Mouse (Mus musculus) heart, adult 18-20 months (tissue): ENCODE data around the gene Atad3a. TPM values are rescaled to one million over a fixed set of nuclear protein-coding genes. Genes with fewer than 3 reads are reported as not detected.

ENCODE experiments used
- DNase-seq, 2 experiments: peaks; one replicate each; pipeline ENCODE4 v3.0.0; 2021 to 2022; ENCODE audit warnings: mixed read lengths in 1 of 2
- long read RNA-seq, 2 experiments: library from polyadenylated mRNA; stranded (forward); transcript quantifications; one replicate each; pipeline ENCODE4 v2.0.0; 2021
- total RNA-seq, 2 experiments: library from RNA; stranded (reverse); gene quantifications; 2 replicates each; pipeline ENCODE4 v1.2.3; 2021

The Atad3a gene
- total RNA-seq = 10 to 100 TPM; 44.6 to 44.8 TPM
- long read RNA-seq, experiment 1, transcript Atad3a-201 (16 exons, 2,413 nt) = major isoform, 54 of 59 reads
- long read RNA-seq, experiment 1, partial matches to known transcripts = 1 of 59 reads
- long read RNA-seq, experiment 1, other reads (novel, unspliced or antisense) = 4 of 59 reads
- long read RNA-seq, experiment 2, transcript Atad3a-201 (16 exons, 2,413 nt) = major isoform, 24 of 28 reads
- long read RNA-seq, experiment 2, partial matches to known transcripts = 1 of 28 reads
- long read RNA-seq, experiment 2, other reads (novel, unspliced or antisense) = 3 of 28 reads

DNA sequence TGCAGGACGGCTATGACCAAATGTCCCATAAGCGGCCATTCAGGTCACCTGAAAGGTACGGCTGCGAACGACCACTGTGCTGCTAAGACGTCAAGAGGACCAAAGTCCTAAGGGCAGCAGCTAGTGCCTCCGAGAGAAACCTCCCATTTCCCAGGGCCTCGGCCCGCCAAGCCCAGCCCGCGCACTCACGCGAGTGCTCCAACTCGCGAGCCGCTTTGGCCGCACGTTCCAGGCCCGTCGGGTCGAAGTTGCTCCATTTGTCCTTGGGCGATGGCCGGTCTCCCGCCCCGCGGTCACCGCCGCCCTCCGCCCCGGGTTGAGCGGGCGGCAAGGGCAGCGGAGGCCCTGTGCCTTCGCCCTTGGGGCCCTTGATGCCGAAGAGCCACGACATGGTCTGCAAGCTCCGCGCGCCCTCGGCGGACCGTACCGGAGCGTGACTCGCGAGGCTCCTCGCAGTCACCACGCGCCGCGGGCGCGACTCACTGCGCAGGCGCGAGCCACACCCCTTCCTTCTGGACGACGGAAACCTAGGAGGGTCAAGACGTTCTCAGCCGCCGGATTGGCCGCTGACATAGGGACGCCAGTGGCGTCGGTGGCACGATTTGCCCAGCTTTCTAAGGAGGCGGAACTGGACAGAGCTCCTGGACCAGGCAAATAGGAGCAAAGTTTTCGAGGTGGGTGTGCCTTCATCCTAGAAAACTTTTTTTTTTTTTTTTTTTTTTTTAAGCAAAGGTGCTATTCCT, at the start of gene Atad3a:
Atad3a (minus strand) TSS at position 481 of the 743 bp plus-strand sequence.
- DNase-seq = peak; percentile 98 to 99

DNA sequence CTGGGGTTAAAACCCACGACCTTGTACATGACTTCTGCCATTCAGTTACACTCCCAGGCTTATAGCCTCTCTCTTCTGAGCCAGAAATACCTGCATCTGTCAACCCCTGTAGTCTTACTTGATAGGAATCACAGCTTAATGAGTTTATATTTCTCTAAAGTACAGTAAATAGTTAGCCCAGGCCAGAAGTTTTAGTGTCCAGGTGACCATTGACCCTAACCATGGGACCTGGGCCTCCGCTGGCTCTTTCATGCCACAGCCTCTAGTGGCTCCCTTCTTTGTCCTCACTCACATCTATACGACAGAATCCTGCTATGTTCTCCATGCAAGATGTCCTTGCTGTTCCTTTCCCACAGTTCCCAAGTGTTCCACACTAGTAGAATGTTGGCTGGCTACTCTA, 46.9 kb upstream of the Atad3a start:
- no peak for DNase-seq

DNA sequence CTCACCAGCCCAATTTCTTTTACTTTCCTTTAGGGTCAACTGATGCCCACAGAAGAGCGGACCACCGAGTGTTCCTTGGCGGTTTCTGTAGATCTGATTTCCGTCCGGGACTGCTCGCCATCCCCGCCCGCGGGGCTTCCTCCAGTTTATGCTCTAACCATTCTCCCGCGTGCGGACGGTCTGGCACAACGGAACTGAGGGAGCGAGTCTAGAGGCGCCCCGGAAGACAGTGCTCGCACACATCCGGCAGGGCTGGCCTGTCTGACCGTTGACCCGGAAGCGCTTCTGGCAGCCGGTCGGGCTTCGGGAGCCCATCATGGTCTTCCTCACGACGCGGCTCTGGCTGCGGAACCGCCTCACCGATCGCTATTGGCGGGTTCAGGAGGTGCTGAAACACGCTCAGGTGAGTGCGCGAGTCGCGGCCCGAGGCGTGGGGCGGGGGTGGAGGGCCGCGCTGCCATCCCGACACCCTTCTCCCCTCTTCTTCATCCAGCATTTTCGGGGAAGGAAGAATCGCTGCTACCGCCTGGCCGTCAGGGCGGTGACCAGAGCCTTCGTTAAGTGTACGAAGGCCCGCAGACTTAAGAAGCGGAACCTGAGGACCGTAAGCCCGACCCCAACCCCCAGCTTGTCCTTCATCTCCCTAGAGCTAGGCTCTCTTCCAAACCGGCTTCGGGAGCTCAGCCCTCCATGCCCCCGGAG, 42.6 kb upstream of the Atad3a start:
- DNase-seq = peak; percentile 96 to 98

DNA sequence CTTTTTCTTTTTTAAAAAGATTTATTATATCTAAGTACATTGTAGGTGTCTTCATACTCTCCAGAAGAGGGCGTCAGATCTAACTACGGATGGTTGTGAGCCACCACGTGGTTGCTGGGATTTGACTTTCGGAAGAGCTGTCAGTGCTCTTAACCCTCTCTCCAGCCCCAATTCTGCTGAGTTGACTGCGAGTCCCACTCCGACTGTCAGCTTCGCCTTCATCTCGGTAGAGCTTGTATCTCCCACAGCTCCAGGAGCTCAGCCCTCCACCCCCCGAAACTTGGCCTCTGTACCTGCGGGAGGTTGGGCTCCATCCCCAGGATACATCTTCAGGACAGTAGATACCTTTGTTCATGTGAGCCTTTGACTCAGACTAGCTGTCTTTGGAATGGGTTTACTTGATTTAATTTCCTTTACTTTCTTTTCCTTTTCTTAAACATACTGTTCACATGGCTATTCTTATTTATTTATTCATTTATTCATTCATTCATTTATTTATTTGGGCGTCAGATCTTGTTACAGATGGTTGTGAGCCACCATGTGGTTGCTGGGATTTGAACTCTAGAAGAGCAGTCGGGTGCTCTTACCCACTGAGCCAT, 41.9 kb upstream of the Atad3a start, which contains the start of gene Mrpl20:
Mrpl20 (plus strand) TSS at position 138 of the 599 bp plus-strand sequence.
- no peak for DNase-seq

- DNase-seq = no peak
Measured at GRCm38 (mm10) chr4:155802075-155802474, 41.2 kb upstream of the Atad3a start.

DNA sequence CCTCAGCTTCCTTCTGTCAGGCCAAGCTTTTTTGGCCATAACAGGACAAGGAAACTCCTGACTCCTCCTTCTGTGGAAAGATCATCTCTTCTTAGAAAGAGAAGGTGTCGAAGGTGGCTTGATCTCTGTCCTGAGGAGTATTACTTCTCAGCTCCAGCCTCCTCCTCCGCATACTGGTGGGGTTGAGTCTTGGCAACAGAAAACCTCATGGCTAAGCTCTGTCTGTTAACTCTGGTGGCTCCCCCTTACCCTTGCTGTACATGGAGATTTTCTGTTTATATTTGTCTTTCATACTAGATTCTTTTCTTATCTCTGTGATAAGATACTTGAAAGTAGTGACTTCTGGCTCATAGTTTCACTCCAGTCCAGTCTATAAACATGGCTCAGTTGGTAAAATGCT, 32.8 kb upstream of the Atad3a start:
- no peak for DNase-seq

DNA sequence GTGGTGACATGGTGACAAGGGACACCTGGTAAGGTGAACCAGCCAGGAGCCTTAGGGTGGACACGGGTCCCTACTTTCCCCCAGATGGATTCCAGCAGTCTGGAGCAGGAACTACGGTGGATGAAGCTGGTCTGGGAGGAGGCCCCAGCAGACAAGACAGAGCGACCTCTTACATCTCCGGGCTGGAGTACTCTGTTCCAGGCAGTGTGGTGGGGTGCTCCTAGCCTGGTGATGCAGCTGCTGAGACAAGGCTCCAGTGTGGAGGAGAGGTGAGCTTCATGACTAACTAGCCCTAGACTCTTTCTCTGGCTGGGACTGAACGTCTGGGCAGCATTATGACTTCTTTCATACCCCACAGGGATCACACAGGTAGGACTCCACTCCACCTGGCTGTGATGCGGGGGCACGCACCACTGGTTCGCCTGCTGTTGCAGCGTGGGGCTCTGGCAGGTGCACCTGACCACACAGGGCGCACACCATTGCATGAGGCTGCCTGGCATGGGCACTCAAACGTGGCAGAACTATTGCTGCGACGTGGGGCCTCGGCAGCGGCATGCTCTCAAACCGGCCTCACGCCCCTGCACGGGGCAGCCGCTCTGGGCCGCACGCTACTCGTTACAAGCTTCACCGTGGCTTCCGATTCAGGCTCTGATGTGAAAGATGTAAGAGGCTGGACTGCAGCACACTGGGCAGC, 30.5 kb upstream of the Atad3a start:
- peak in 1 of 2 experiments; percentile 0 for DNase-seq

DNA sequence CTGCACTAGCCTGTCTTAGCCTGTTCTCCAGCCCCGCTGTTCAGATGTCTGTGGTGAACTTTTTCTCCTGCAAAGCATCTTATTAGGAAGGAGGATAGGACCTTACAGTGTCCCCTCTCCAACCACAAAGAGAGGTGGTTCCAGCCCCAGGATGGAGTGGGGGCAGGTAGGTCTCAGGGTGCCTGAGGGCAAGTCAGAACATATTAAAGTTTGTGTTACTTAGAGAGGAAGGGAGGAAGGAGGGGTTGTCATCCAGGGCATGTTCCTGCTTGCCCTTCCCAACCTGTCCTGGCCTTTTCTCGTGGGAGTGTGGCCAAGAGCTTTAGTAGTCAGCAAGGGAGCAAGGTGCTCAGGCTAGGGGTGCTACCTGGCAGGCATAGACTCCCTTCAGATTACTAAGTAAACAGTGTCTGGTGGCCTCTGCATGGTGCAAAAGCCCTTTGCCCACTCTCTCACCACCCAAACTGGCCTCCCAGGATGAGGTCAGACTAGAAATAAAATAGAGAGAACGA, 29.8 kb upstream of the Atad3a start:
- no peak for DNase-seq

- DNase-seq = no peak
Measured at GRCm38 (mm10) chr4:155790021-155790489, 29.2 kb upstream of the Atad3a start, which contains the start of gene Ankrd65. TSS of gene Ankrd65 (plus strand) at chr4:155790439.

DNA sequence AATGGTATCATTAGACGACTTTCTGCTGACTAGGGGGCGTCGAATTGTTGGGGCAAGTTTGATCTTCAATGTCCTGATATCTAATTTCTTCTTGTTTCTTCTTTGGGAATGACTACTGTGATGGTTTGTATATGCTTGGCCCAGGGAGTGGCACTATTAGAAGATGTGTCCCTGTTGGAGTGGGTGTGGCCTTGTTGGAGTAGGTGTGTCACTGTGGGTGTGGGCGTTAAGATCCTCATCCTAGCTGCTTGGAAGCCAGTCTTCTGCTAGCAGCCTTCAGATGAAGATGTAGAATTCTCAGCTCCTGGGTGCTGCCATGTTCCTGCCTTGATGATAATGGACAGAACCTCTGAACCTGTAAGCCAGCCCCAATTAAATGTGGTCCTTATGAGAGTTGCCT, 27.9 kb upstream of the Atad3a start:
- DNase-seq = peak in 1 of 2 experiments; percentile 0

GRCm38 (mm10) chr4:155788300-155788699, 27.4 kb upstream of the Atad3a start:
- no peak for DNase-seq

GRCm38 (mm10) chr4:155785819-155786218, 24.9 kb upstream of the Atad3a start, which contains the start of gene Tmem88b:
TSS of gene Tmem88b (minus strand) at chr4:155785874.
- DNase-seq = no peak

- no peak for DNase-seq
Measured at GRCm38 (mm10) chr4:155785246-155785645, 24.4 kb upstream of the Atad3a start.

- peak; percentile 88 to 91 for DNase-seq
Measured at GRCm38 (mm10) chr4:155784081-155784701, 23.3 kb upstream of the Atad3a start.

GRCm38 (mm10) chr4:155783486-155784080, 22.7 kb upstream of the Atad3a start:
- peak in 1 of 2 experiments; percentile 30 for DNase-seq

GRCm38 (mm10) chr4:155780895-155781294, 20.0 kb upstream of the Atad3a start:
- DNase-seq = peak; percentile 90 to 94

DNA sequence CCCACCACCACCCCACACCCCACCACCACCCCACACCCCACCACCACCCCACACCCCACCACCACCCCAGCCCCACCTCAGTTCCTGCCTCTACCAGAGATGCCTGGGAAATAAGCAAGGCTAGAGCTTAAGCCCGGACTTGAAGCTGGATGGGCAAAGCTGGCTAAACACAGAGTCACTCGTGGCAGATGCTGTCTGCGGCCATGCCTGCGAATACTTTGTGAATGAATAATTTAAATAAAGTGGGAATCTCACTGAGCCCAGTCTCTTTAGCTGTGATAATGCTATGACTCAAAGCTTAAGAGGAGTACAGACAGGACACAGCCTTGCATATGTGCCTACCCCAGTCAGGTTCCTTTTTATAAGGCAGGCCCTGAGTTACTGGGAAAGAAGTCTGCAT, 18.6 kb upstream of the Atad3a start:
- no peak for DNase-seq

DNA sequence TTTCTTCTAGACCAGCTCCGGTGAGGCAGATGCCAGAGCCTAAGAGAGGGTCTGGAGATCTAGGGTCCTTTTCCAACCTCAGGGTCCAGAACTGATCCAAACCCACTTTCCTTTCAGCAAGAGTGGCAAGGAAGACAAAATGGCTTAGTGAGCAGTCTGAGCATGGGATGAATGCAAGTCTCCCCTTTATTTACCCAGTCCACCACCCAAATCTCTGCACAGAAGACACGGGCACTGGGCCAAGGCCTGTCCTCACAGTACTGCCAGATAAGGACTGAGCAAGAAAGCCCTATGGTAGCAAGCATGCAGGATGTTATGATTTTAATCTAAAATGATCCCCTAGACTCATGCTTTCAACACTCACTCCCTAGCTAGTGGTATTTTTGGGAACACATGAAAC, 16.9 kb upstream of the Atad3a start:
- DNase-seq = peak in 1 of 2 experiments; percentile 50

- peak; percentile 40 to 42 for DNase-seq
Measured at GRCm38 (mm10) chr4:155776704-155777335, 15.9 kb upstream of the Atad3a start.

- peak; percentile 58 to 64 for DNase-seq
Measured at GRCm38 (mm10) chr4:155775855-155776254, 15.0 kb upstream of the Atad3a start.
